Mouse (Mus musculus) heart, postnatal 25 days (tissue): ENCODE results near the gene Arid1b. TPM values are rescaled to one million over a fixed set of nuclear protein-coding genes. Genes with fewer than 3 reads are reported as not detected.

Source experiments
- DNase-seq: peaks from one replicate; pipeline ENCODE4 v3.0.0; 2022; ENCODE audit warnings: low spot score
- intact Hi-C: fragments of 180-260 bp; cut with DNase I; formaldehyde crosslinking; loops from one replicate; pipeline ENCODE4 v1.15.1; 2025
- total RNA-seq, 2 experiments: library from RNA; stranded (reverse); gene quantifications; 2 replicates each; pipeline ENCODE4 v1.2.3; 2021

Gene Arid1b
- total RNA-seq, 2 experiments from 2014 or later: 28.2 to 32.0 TPM

DNA sequence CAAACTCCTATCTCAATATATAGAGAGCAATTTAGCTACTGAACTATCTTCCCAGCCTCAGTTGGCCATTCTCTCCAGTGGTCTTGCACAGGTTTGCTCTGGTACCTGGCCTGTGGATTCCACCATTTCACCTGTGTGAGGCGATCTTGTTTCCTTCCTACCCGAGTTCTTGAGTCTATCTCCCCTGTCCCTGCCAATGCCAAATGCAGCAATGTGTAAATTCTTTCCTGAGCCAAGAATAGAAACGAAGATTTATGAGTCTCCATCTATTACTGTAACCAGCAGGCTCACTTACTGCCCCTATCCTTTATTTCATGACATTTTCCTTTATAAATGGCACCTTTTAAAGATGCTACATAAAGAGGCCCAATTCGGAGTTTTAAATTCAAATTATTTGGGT, 376.9 kb downstream of the Arid1b start:
- no peak for DNase-seq
- intact Hi-C loops: no loop called here

DNA sequence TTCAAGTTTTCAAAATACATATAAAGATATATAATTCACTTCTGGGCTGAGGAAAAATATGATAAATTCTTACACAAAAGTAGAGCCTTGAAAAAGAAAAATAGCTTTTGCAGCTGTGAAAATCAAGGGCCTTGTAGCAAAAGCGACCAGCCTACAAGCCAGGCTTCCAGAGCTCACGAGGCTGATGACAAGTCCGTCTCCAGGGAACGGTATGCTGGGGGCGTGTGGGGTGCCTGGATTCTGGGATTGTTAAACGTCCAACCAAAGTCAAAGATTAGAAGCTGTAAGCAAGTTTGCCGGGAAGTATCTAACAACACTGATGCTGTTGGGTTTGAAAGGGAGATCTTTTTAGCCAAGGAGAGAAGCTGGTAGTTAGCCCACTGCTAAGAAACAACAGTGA, 377.4 kb downstream of the Arid1b start:
- no peak for DNase-seq
- intact Hi-C loops: no loop called here

DNA sequence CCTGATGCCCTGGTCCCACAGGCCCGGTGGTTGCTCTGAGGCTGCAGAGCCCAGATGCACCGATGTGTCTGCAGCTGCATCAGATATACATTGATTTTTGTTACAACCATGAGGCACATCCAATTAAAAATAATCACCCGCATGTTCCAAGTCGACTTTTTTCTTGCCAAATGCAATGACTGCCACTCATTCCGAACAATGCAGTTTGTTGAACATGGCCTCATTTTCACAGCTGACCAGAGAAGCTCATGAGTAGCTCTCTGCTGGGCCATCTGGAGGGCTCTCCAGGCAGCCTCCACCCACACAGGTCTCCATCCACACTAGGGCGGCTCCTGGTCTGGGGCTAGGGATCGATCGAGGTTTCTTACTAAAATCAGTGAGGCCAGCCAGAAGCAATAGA, 378.8 kb downstream of the Arid1b start:
- intact Hi-C loops: no loop called here
- no peak for DNase-seq

DNA sequence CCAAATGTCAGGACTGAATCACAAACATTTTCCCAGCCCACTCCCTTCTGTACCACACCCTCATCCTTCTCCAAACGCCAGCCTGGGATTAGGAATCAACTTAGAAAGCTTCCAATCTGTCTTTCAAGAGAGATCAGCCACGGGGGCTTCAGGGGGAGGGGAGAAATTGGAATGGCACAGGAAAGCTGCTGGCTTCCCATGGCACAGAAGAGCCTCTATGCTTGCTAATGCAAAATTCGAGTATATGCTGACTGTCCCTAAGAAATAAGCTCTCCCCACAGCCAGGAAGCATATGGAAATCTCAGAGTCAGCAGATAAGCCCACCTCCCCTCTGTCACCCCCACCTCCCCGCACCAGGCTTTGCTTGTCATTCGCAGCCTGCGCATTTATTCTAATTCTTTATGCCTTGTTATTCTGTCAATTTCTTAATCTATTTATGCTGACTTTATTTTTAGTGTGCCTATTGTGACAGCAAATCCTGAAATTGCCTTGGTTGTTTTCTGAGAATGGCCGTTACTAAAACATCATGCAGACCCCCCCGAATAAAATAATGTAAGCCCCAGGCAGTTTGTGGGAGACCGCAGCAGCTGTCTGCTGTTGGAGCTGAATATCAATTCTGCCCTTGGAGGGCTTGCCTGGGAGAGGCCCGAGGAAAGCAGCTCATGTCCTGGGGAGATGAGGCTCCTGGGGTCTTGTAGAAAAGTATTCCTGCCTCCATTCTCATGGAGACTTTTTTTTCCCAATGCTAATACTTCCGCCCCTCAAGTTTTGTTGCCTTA, 383.2 kb downstream of the Arid1b start:
- intact Hi-C loops: no loop called here
- DNase-seq: no peak

DNA sequence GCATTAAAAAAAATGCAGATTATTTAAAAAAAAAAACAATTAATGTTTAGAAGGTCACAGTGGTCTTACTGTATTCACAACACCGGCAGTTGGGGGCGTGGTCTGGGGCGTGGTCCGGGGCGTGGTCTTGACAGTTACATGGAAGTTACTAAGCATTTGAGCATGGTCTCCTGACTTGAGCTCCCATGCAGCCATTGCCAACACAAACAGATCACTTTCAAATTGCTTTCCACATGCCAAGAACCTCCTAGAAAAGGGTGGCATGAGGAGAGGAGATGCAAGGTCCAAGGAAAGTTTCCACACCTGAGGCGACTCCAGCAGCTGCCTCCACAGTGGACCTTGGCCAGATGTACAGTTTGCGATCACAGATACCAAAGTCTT, 383.8 kb downstream of the Arid1b start:
- intact Hi-C loops: no loop called here
- no peak for DNase-seq

DNA sequence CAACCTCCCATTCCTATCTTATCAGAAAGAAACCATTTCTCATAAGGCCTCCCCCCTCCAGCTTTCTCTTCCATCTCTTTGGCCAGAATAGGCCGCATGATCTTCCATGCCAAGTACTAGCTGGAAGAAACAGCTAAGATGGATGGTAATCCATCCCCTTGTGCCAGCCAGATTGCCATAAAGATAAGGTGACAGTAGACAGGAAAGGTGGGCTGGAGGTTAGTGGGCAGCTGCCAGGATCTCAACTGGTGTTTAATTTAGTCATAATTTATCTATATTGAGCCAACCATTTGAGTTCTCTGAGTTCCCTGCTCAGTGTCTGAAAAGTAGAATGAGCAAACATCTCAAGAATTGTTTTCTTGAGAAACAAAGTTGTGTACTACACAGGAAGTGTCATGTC, 391.6 kb downstream of the Arid1b start:
- DNase-seq: no peak
- intact Hi-C loops: no loop called here

DNA sequence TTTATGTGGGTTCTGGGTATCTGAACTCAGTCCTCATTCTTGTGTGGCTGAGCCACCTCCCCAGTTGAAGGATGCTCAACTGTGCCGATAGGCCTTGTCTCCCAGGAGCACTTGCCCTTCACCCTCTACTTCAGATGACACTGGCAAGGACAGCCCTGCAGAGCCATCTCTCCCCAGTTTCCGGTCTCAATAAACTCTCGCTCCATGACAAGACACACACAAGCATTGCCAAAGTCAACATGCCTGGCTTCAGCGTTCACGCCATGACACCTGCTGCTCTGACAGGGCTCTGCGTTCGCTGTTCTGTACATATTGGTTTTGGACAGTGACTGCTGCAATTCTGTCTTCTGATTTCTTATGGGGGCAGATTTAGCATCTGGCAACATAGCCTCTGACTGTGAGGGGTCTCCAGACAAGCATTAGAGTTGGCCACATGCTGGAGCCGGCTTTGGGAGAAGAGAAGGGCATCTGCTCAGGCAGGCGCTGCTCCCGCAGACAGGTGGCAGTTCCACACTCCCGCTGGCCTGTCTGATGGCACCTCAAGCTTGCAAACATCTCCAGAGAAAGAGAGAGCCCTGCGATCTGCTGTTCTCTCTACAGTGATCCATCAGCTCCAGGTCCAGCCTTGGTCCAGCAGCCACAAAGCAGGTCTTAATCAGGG, 392.9 kb downstream of the Arid1b start:
- intact Hi-C loops: no loop called here
- DNase-seq: no peak

DNA sequence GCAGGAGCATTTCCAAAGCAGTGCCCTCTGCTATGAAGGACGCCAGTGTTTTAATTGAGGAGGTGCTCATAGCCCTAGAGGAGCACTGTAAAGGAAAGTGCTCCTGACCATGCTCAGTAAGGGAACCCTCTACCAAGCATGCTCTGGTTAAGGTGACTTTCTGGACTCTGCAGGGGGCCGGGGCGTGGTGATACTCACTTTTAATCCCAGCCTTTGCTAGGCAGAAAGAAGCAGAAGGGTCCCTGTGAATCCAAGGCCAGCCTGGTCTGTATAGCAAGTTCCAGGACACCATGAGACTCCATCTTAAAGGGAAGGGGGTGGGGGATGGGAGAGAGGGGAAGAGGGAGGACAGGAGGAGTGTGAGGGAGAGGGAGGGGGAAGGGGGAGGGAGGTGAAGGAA, 394.2 kb downstream of the Arid1b start:
- intact Hi-C loops: no loop called here
- DNase-seq: no peak

DNA sequence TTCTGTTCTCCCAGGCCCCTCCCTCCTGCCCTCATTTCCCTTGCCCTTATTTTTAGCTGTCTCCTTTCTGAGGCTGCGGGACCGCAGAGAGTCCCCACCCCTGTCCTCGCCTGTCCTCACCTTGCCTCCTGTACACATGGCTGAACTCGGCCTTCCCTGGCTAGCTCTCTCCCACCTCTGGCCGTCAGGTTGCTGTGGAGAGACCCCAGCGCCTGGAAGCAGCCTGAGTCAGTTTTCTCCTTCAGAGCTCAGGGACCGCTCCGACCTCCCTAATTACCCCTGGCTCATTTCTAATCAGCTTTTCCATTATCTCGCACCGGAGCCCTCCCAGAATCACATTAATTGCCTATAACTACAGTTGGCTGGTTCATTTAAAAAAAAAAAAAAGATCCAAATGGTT, 396.6 kb downstream of the Arid1b start:
- intact Hi-C loops: no loop called here
- no peak for DNase-seq

DNA sequence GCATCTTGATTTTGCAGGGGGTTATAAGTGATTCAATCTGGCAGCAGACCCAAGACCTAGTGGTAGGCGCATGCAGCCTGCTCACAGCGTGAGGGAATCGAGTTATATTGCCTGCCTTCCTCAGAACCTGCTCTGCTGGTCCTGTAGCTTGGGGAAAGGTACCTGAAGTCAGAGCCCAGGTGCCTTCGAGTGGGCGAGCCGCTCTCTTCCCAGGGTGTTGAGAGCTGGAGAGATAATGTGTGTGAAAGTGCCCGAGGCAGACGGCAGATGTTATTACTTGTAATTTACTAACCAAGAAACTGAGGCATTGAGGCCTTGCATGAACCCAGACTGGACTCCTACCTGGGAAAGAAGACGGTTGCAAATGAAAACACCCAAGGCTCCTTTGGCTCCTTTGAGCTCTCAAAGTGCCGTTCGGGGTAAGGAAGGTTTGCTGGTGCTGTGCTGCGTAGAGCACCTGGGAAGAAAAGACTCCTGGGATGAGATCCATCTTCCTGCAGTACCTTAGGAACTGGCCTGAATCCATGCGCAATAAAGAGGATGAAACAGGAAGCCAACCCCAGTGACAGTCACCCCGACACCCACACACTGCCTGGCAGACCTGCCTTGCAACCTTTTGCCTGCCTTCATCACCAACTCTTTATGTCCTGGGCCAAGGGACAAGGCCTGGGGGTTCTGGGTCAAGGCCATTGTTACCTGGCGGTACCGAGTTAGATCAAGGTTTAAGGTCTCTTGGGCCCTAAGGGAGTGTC, 401.5 kb downstream of the Arid1b start:
- DNase-seq: no peak

DNA sequence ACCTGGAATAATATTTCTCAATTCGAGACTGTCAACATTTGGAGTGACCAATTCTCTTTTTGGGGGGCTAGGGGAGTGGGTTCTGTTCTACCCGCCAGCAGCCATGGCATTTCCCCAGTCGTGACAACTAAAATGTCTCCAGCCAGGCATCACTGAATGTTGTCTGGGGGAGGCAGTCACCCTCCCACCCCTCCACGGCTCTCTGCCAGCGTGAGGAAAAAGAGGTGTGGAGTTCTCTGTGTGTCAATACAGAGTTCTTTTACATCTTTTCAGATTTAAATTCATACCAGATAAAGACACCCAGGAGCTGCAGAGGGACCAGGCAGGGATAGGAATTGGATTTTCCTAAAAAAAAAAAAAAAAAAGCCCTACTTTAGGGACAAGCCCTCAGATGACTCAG, 402.1 kb downstream of the Arid1b start:
- DNase-seq: no peak
- intact Hi-C loops: loop anchor here (2.0 to 5.0 kb wide), 5 partner anchors 44 to 1824 kb away; no protein-coding TSS in a partner anchor

More for the DNA sequence above, 401.5 kb downstream of the Arid1b start:
- intact Hi-C loops: loop anchor here (2.0 to 5.0 kb wide), 5 partner anchors 43 to 1823 kb away; no protein-coding TSS in a partner anchor
